Mouse (Mus musculus) limb, embryonic 14.5 days (tissue): ENCODE measurements around the gene Gm20388. TPM values are rescaled to one million over a fixed set of nuclear protein-coding genes. Genes with fewer than 3 reads are reported as not detected.

Source experiments
- ATAC-seq: fragments of 200-750 bp; cut with Nextera tagmentation; 2 replicates; pipeline ENCODE4 v1.8.0; 2017; ENCODE audit warnings: low read depth, moderate number of reproducible peaks, moderate TSS enrichment; ENCODE audit not compliant: low FRiP score
- DNase-seq: peaks from one replicate; pipeline ENCODE4 v3.0.0-alpha.2; 2015; ENCODE audit warnings: low spot score
- H3K27ac ChIP-seq: fragments of 300-500 bp; sonication (generic); replicated peaks from 2 replicates; pipeline ENCODE4 v1.5.1; 2014; ENCODE audit warnings: low read depth, mild to moderate bottlenecking, low read length, moderate library complexity, mixed read lengths
- H3K27me3 ChIP-seq: fragments of 300-500 bp; sonication (generic); 2 replicates; pipeline ENCODE4 v1.6.1; 2014; ENCODE audit warnings: low read length, mixed read lengths; ENCODE audit not compliant: control insufficient read depth, insufficient read depth
- H3K36me3 ChIP-seq: fragments of 300-500 bp; sonication (generic); 2 replicates; pipeline ENCODE4 v1.6.1; 2014; ENCODE audit warnings: mild to moderate bottlenecking, low read length, moderate library complexity, mixed read lengths; ENCODE audit not compliant: control insufficient read depth, insufficient read depth
- H3K4me1 ChIP-seq: fragments of 300-500 bp; sonication (generic); 2 replicates; pipeline ENCODE4 v1.6.1; 2014; ENCODE audit warnings: antibody characterized with exemption, low read length, mixed read lengths; ENCODE audit not compliant: control insufficient read depth, insufficient read depth
- H3K4me2 ChIP-seq: fragments of 300-500 bp; sonication (generic); replicated peaks from 2 replicates; pipeline ENCODE4 v1.6.1; 2014; ENCODE audit warnings: low read depth, mild to moderate bottlenecking, low read length, moderate library complexity; ENCODE audit not compliant: severe bottlenecking
- H3K4me3 ChIP-seq: fragments of 300-500 bp; sonication (generic); replicated peaks from 2 replicates; pipeline ENCODE4 v1.5.1; 2014; ENCODE audit warnings: low read length
- H3K9ac ChIP-seq: fragments of 300-500 bp; sonication (generic); 2 replicates; pipeline ENCODE4 v1.6.1; 2014; ENCODE audit warnings: mild to moderate bottlenecking, low read depth, low read length, moderate library complexity; ENCODE audit not compliant: severe bottlenecking
- H3K9me3 ChIP-seq: fragments of 300-500 bp; sonication (generic); 2 replicates; pipeline ENCODE4 v1.6.1; 2016; ENCODE audit warnings: low read length; ENCODE audit not compliant: control insufficient read depth
- POLR2A ChIP-seq: fragments of 200-500 bp; IDR thresholded peaks from 2 replicates; pipeline ENCODE4 v1.8.0; 2012; ENCODE audit warnings: inconsistent platforms, mild to moderate bottlenecking, moderate library complexity, borderline replicate concordance; ENCODE audit not compliant: insufficient read depth, insufficient read length; ENCODE audit errors: extremely low read depth
- WGBS: fragments of 180-500 bp; shearing (Covaris S2); extraction: QIAGEN DNeasy Blood & Tissue Kit; methylation state at CpG from one replicate; pipeline ENCODE4 v1.1.7; 2014; 5-methylcytosine and 5-hydroxymethylcytosine counted together
- polyA plus RNA-seq, 2 experiments: library from polyadenylated mRNA; depleted of rRNA in 1 of 2; stranded (reverse) in 1 of 2; unstranded in 1 of 2; fragments of >200 nt; fragmentation: Nextera tagmentation in 1 of 2; extraction: Ambion mirVana in 1 of 2; gene quantifications; 2 replicates each; pipeline versions ENCODE4 v1.2.1 to v1.2.3; 2012 to 2014

Gene Gm20388
- polyA plus RNA-seq, 2 experiments = 1.9 to 49.9 TPM

GRCm38 (mm10) chr8:120191633-120192032 lies 281.0 kb downstream of the Gm20388 start:
- Histone ChIP-seq H3K9ac (peak overlapping the region; percentile 18; the same call in 1 of the 2 replicates), H3K4me1 (peaks cover 23% of the 10 kb centered on the region), H3K27me3 (no peaks in the 10 kb centered on the region), H3K36me3 (no peaks in the 10 kb centered on the region), H3K4me2 (peak overlapping the region; percentile 42), H3K9me3 (no peaks in the 10 kb centered on the region), H3K27ac (peak overlapping the region; percentile 79), H3K4me3 (no peak overlapping the region)
- TF ChIP-seq POLR2A = no peak
- ATAC-seq = no peak
- DNase-seq = no peak
- 50% methylated on average over 5 of the region's 5 CpGs for WGBS

- peaks cover 21% of the 10 kb centered on the region for H3K4me1 ChIP-seq
- no peak for TF ChIP-seq POLR2A
- H3K4me2 ChIP-seq = no peak overlapping the region
- no peak overlapping the region for H3K9ac ChIP-seq
- no peaks in the 10 kb centered on the region for H3K27me3 ChIP-seq
- no peaks in the 10 kb centered on the region for H3K9me3 ChIP-seq
- DNase-seq = no peak
- 97% methylated on average over 5 of the region's 5 CpGs for WGBS
- no peak overlapping the region for H3K4me3 ChIP-seq
- no peak for ATAC-seq
- H3K27ac ChIP-seq = peak overlapping the region; percentile 79
- no peaks in the 10 kb centered on the region for H3K36me3 ChIP-seq
These were observed 281.5 kb downstream of the Gm20388 start for GRCm38 (mm10) chr8:120192118-120192517.

GRCm38 (mm10) chr8:120201351-120201750 lies 290.7 kb downstream of the Gm20388 start:
- Histone ChIP-seq H3K36me3 (no peaks in the 10 kb centered on the region), H3K9me3 (peaks cover 5% of the 10 kb centered on the region), H3K27ac (no peak overlapping the region), H3K27me3 (no peaks in the 10 kb centered on the region), H3K4me3 (no peak overlapping the region), H3K9ac (no peak overlapping the region), H3K4me1 (no peaks in the 10 kb centered on the region), H3K4me2 (no peak overlapping the region)
- DNase-seq (no peak), ATAC-seq (no peak)
- WGBS = 77% methylated on average over 6 of the region's 6 CpGs
- no peak for TF ChIP-seq POLR2A

DNA sequence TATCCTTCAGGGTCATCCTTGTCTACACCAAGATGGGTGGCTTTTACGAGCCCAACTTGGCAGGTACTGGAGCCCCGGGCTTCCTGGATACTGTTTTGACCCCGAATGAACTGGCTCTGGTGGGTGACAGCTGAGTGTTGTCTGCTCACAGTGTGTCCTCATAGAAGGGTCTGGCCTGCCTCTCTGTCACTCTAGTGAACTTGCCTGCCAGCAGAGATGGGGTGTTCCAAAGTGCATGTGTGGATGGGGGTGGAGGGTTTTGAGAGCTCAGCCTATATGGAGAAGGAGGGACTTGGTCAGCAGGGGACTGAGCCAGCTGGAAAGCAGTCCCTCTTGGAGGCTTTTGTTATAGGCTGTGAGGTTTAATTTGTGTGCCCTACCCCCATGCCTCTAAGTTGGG lies 291.9 kb downstream of the Gm20388 start:
- no peak for TF ChIP-seq POLR2A
- no peak overlapping the region for H3K4me2 ChIP-seq
- peaks cover 5% of the 10 kb centered on the region for H3K9me3 ChIP-seq
- no peaks in the 10 kb centered on the region for H3K27me3 ChIP-seq
- no peak overlapping the region for H3K27ac ChIP-seq
- H3K4me1 ChIP-seq = no peaks in the 10 kb centered on the region
- no peak overlapping the region for H3K4me3 ChIP-seq
- no peak overlapping the region for H3K9ac ChIP-seq
- no peaks in the 10 kb centered on the region for H3K36me3 ChIP-seq
- 45% methylated on average over 3 of the region's 3 CpGs for WGBS
- DNase-seq = no peak
- no peak for ATAC-seq

GRCm38 (mm10) chr8:120204736-120205360 lies 294.2 kb downstream of the Gm20388 start:
- WGBS = 74% methylated on average over 6 of the region's 7 CpGs
- ATAC-seq (no peak), DNase-seq (no peak)
- no peaks in the 10 kb centered on the region; the same call in 1 of the 2 replicates for H3K4me1 ChIP-seq
- no peaks in the 10 kb centered on the region for H3K36me3 ChIP-seq
- H3K4me3 ChIP-seq = no peak overlapping the region
- H3K4me2 ChIP-seq = no peak overlapping the region
- no peak for TF ChIP-seq POLR2A
- H3K27ac ChIP-seq = no peak overlapping the region
- peaks cover 2% of the 10 kb centered on the region for H3K9me3 ChIP-seq
- no peaks in the 10 kb centered on the region for H3K27me3 ChIP-seq
- no peak overlapping the region for H3K9ac ChIP-seq
